Mouse (Mus musculus) forebrain, embryonic 13.5 days (tissue): ENCODE data around the gene Syde1. TPM values are rescaled to one million over a fixed set of nuclear protein-coding genes. Genes with fewer than 3 reads are reported as not detected.
A peak's percentile ranks its signal among the peaks of the same experiment; 100 is the strongest.

Experiments
- ATAC-seq: fragments of 200-750 bp; cut with Nextera tagmentation; 2 replicates; pipeline ENCODE4 v1.8.0; 2017
- H3K27ac ChIP-seq: fragments of 300-500 bp; sonication (generic); 2 replicates; pipeline ENCODE4 v1.5.1; 2015; ENCODE audit warnings: inconsistent platforms, mild to moderate bottlenecking, moderate library complexity
- H3K27me3 ChIP-seq: fragments of 300-500 bp; sonication (generic); 2 replicates; pipeline ENCODE4 v1.6.1; 2015; ENCODE audit warnings: mild to moderate bottlenecking, inconsistent platforms
- H3K36me3 ChIP-seq: fragments of 300-500 bp; sonication (generic); 2 replicates; pipeline ENCODE4 v1.6.1; 2015; ENCODE audit warnings: mild to moderate bottlenecking, inconsistent platforms; ENCODE audit not compliant: poor library complexity, severe bottlenecking
- H3K4me1 ChIP-seq: fragments of 300-500 bp; sonication (generic); 2 replicates; pipeline ENCODE4 v1.6.1; 2015; ENCODE audit warnings: inconsistent platforms
- H3K4me2 ChIP-seq: fragments of 300-500 bp; sonication (generic); 2 replicates; pipeline ENCODE4 v1.6.1; 2015; ENCODE audit warnings: inconsistent platforms, mild to moderate bottlenecking, moderate library complexity
- H3K4me3 ChIP-seq: fragments of 300-500 bp; sonication (generic); 2 replicates; pipeline ENCODE4 v1.5.1; 2015; ENCODE audit warnings: mild to moderate bottlenecking, inconsistent platforms
- H3K9ac ChIP-seq: fragments of 300-500 bp; sonication (generic); 2 replicates; pipeline ENCODE4 v1.6.1; 2015; ENCODE audit warnings: mild to moderate bottlenecking, inconsistent platforms
- H3K9me3 ChIP-seq: fragments of 300-500 bp; sonication (generic); replicated peaks from 2 replicates; pipeline ENCODE4 v1.6.1; 2016; ENCODE audit warnings: inconsistent platforms
- WGBS: fragments of 180-500 bp; shearing (Covaris S2); methylation state at CpG from one replicate; pipeline ENCODE4 v1.1.7; 2015; 5-methylcytosine and 5-hydroxymethylcytosine counted together
- polyA plus RNA-seq: library from polyadenylated mRNA; unstranded; fragments of >200 nt; fragmentation: Nextera tagmentation; extraction: Ambion mirVana; gene quantifications from 2 replicates; pipeline ENCODE4 v1.2.1, GENCODE M21; 2015

Gene Syde1
- polyA plus RNA-seq, 1 experiment from 2014 or later = 4.6 TPM

GRCm38 (mm10) chr10:78590744-78591143 is 1.0 kb downstream of the Syde1 start:
- Histone ChIP-seq H3K36me3 (peaks cover 32% of the 10 kb centered on the region), H3K4me2 (peak overlapping the region; percentile 79), H3K4me3 (peak overlapping the region; percentile 54), H3K9me3 (no peaks in the 10 kb centered on the region), H3K4me1 (peaks cover 12% of the 10 kb centered on the region), H3K27ac (no peak overlapping the region), H3K9ac (peak overlapping the region; percentile 73; the same call in 1 of the 2 replicates), H3K27me3 (no peaks in the 10 kb centered on the region)
- WGBS = 43% methylated on average over 9 of the region's 9 CpGs
- ATAC-seq = no peak

DNA sequence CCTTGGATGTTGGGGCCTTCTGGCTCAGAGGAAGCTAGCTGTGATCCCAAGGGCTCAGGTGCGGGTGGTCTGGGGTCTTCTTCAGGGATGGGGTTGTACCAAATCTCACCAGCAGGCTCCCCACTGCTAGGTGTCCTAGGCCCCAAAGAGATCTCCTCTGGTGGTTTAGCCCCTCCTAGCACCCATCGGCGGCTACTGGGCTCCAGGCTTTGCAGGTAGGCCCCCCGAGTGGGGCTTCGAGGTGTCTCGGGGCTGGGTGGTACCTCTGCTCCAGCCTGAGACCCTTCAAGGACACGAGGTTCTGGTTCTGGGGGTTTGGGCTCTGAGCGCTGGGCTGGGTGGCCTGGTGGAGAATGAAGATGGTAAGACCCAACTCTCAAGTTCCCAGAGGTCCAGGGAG is 1.9 kb downstream of the Syde1 start:
- Histone ChIP-seq H3K27ac (no peak overlapping the region), H3K9ac (no peak overlapping the region), H3K9me3 (no peaks in the 10 kb centered on the region), H3K27me3 (no peaks in the 10 kb centered on the region), H3K4me1 (peaks cover 12% of the 10 kb centered on the region), H3K4me3 (no peak overlapping the region; the same call in 1 of the 2 replicates), H3K36me3 (peaks cover 41% of the 10 kb centered on the region), H3K4me2 (no peak overlapping the region)
- 93% methylated on average over 8 of the region's 8 CpGs for WGBS
- no peak for ATAC-seq

DNA sequence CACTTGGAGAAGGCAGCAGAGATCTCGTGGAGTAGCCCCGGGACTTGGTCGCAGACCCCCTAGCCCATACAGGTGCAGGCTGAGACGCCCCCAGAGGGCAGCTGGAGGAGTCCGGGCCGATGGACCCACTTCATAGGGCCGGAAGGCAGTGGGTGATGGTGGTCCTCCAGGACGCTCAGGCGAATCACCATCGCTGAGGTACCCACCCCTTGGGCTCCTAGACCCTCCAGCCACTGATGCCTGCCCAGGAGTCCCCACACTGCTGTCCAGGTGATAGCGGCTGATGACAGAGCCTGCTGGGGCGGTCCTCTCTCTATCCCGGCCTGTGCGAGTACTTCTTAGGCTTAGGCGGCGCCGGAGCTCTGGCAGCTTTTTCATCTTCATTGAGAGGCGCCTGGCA is 2.5 kb downstream of the Syde1 start:
- H3K4me3 ChIP-seq = no peak overlapping the region
- peaks cover 12% of the 10 kb centered on the region for H3K4me1 ChIP-seq
- H3K27ac ChIP-seq = no peak overlapping the region
- no peak overlapping the region for H3K4me2 ChIP-seq
- no peaks in the 10 kb centered on the region for H3K27me3 ChIP-seq
- WGBS = 96% methylated on average over 18 of the region's 18 CpGs
- ATAC-seq = no peak
- H3K9ac ChIP-seq = no peak overlapping the region
- H3K9me3 ChIP-seq = no peaks in the 10 kb centered on the region
- peaks cover 47% of the 10 kb centered on the region for H3K36me3 ChIP-seq

DNA sequence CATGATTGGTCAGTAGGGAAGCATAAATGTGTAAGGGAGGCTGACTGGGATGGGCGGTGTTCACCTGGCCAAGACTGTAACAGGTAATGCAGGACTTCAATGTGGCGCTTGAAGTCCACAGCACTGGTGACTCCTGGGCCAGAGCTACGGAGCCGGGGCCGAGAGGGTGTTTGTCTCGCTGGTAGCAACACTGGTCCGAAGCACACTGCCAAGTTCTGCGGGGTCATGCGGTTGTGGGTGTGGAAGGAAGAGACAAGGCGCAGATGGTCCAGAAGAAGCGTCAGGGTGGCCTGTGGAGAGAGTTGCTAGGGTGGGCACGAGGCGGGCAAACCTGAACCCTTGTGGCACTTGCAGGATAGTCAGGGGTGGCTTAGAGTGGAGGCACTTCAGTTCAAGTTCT is 5.7 kb downstream of the Syde1 start:
- no peak overlapping the region for H3K9ac ChIP-seq
- H3K27me3 ChIP-seq = no peaks in the 10 kb centered on the region
- H3K4me1 ChIP-seq = peaks cover 2% of the 10 kb centered on the region

GRCm38 (mm10) chr10:78585606-78586005 is 6.2 kb downstream of the Syde1 start:
- peaks cover 72% of the 10 kb centered on the region for H3K36me3 ChIP-seq
- no peak overlapping the region for H3K9ac ChIP-seq
- no peaks in the 10 kb centered on the region for H3K4me1 ChIP-seq
- H3K9me3 ChIP-seq = no peaks in the 10 kb centered on the region
- ATAC-seq = no peak
- H3K27me3 ChIP-seq = no peaks in the 10 kb centered on the region
- WGBS = 91% methylated on average over 22 of the region's 22 CpGs
- H3K4me2 ChIP-seq = no peak overlapping the region
- no peak overlapping the region for H3K4me3 ChIP-seq
- no peak overlapping the region for H3K27ac ChIP-seq

More for the DNA sequence above, 5.7 kb downstream of the Syde1 start:
- Histone ChIP-seq H3K9me3 (no peaks in the 10 kb centered on the region), H3K27ac (no peak overlapping the region), H3K4me2 (no peak overlapping the region), H3K4me3 (no peak overlapping the region), H3K36me3 (peaks cover 70% of the 10 kb centered on the region)
- ATAC-seq = no peak
- 98% methylated on average over 13 of the region's 13 CpGs for WGBS

DNA sequence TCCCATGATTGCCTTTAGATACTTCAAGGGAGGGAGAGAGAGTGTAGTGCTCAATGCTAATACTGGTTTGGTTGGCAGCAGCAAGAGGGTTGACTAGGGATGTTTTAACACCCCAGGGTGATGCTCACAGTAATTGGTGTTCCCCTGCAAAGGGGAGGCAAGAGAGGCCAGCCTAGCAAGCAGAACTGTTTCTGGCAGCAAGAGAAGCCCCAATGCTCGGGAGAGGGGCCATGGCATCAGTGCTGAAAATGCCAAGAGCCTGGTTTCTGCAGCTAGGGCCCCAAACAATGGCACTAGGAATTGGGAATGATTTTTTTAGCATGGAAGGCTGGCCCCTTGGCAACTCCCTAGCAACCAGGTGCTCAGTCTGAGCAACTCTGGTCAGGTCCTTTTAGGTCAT is 6.8 kb downstream of the Syde1 start:
- Histone ChIP-seq H3K4me2 (no peak overlapping the region), H3K4me3 (no peak overlapping the region), H3K36me3 (peaks cover 77% of the 10 kb centered on the region), H3K27me3 (no peaks in the 10 kb centered on the region), H3K9me3 (no peaks in the 10 kb centered on the region), H3K9ac (no peak overlapping the region), H3K27ac (no peak overlapping the region), H3K4me1 (no peaks in the 10 kb centered on the region)
- no peak for ATAC-seq
- WGBS = 58% methylated on average over 1 of the region's 1 CpGs

- H3K36me3 ChIP-seq = peaks cover 80% of the 10 kb centered on the region
- H3K27me3 ChIP-seq = no peaks in the 10 kb centered on the region
- no peaks in the 10 kb centered on the region for H3K9me3 ChIP-seq
- 81% methylated on average over 3 of the region's 3 CpGs for WGBS
- no peak overlapping the region for H3K4me2 ChIP-seq
- no peak overlapping the region for H3K4me3 ChIP-seq
- no peak overlapping the region for H3K9ac ChIP-seq
- H3K4me1 ChIP-seq = no peaks in the 10 kb centered on the region
- no peak overlapping the region for H3K27ac ChIP-seq
- no peak for ATAC-seq
Observed at GRCm38 (mm10) chr10:78583939-78584338, 7.8 kb downstream of the Syde1 start.

DNA sequence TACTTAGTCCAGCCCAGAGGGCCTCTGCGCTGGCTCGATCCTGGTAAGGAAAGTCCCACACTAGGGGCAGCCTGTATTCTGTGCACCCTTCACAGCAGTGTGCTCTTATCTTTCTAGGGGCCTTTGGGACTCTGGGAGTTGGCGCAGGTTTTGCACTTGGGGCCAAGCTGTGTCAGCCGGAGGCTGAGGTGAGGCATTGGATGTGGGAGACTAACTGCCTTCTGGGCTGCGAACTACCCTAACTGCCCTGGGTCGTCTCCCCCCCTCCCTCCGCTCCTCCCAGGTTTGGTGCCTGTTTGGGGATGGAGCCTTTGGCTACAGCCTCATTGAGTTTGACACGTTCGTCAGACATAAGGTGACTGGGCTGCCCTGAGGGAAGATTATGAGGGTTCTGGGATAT is 8.4 kb downstream of the Syde1 start:
- H3K36me3 ChIP-seq = peaks cover 79% of the 10 kb centered on the region
- 74% methylated on average over 9 of the region's 9 CpGs for WGBS
- ATAC-seq = no peak

DNA sequence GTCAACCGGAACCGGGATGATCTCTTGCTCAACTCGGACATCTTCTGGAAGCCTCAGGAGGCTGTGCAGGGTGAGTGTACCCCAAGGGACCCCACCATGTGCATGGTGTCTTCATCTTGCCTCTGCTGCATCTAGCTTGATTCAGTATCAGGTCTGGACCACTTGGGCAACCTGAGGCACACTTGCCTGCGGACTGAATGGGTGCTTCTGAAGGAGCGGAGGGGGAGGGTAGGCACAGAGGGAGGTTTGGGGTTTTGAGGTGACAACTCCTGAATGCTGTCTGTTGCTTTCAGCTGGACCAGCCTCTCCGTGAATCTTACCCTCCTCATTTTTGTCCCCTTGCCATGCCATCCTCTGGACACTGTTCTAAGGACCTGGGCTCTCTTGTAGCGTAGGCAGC is 10.6 kb downstream of the Syde1 start:
- Histone ChIP-seq H3K36me3 (peaks cover 70% of the 10 kb centered on the region), H3K9ac (no peak overlapping the region), H3K27ac (no peak overlapping the region), H3K4me3 (no peak overlapping the region), H3K27me3 (no peaks in the 10 kb centered on the region), H3K4me2 (no peak overlapping the region), H3K4me1 (peaks cover under 1% of the 10 kb centered on the region; the same call in 1 of the 2 replicates), H3K9me3 (no peaks in the 10 kb centered on the region)
- no peak for ATAC-seq
- 93% methylated on average over 7 of the region's 7 CpGs for WGBS

More for the DNA sequence above, 8.4 kb downstream of the Syde1 start:
- H3K9me3 ChIP-seq = no peaks in the 10 kb centered on the region
- no peak overlapping the region for H3K9ac ChIP-seq
- no peak overlapping the region for H3K4me2 ChIP-seq
- no peaks in the 10 kb centered on the region for H3K4me1 ChIP-seq
- H3K27me3 ChIP-seq = no peaks in the 10 kb centered on the region
- H3K4me3 ChIP-seq = no peak overlapping the region
- H3K27ac ChIP-seq = no peak overlapping the region

DNA sequence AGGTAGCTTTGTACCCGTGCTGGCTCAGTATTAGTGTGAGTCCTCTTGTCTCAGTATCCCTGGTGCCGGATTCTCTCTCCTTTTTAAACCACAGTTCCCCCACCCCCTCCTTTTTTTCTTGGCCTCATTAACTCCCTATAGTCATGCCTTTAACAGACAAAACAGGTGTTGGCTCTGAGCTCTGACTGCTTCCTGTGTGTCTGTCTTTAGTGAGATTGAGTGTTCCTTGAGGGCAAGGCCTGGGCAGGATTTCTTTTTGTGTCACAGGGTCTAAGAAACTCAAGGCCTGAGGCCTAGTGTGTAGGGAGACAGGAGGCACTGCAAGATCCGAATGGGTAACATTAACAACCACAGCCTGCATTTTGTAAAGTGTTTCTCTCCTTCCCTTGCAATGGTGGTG is 13.6 kb downstream of the Syde1 start:
- Histone ChIP-seq H3K4me3 (no peak overlapping the region), H3K27me3 (no peaks in the 10 kb centered on the region), H3K36me3 (peaks cover 41% of the 10 kb centered on the region), H3K27ac (no peak overlapping the region), H3K9ac (no peak overlapping the region), H3K4me2 (no peak overlapping the region), H3K4me1 (peaks cover 12% of the 10 kb centered on the region; the same call in 1 of the 2 replicates), H3K9me3 (no peaks in the 10 kb centered on the region)
- no peak for ATAC-seq
- WGBS = 71% methylated on average over 3 of the region's 3 CpGs

DNA sequence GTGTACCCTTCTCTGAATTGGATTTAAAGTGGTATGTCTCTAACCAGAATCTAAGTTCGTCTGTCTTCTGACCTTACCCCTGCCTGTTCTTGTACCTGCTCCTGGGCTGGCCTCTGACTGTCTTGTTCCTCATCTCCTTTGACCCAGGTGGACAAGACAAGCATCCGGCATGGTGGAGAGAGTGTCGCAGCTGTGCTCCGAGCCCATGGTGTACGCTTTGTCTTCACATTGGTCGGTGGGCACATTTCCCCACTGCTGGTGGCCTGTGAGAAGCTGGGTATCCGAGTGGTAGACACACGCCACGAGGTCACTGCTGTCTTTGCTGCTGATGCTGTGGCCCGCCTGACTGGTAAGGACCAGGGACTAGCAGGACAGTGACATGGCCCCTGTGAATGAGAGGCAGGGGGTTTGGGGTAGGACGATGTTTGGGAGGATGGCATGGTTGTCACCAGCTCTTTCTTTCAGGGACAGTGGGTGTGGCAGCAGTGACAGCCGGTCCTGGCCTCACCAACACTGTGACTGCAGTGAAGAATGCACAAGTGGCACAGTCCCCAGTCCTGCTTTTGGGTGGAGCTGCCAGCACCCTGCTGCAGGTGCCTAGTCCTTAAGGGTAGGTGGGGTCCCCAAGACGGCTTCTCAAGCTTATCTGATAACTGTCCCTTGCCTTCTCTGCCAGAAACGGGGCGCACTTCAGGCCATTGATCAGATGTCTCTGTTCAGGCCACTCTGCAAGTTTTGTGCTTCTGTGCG is 15.2 kb downstream of the Syde1 start:
- no peaks in the 10 kb centered on the region for H3K9me3 ChIP-seq
- no peaks in the 10 kb centered on the region for H3K27me3 ChIP-seq
- H3K4me1 ChIP-seq = peaks cover 12% of the 10 kb centered on the region; the same call in 1 of the 2 replicates
- no peak overlapping the region for H3K4me3 ChIP-seq
- peaks cover 34% of the 10 kb centered on the region for H3K36me3 ChIP-seq
- no peak overlapping the region for H3K4me2 ChIP-seq
- no peak overlapping the region for H3K9ac ChIP-seq
- ATAC-seq = no peak
- H3K27ac ChIP-seq = no peak overlapping the region
- 95% methylated on average over 16 of the region's 16 CpGs for WGBS

DNA sequence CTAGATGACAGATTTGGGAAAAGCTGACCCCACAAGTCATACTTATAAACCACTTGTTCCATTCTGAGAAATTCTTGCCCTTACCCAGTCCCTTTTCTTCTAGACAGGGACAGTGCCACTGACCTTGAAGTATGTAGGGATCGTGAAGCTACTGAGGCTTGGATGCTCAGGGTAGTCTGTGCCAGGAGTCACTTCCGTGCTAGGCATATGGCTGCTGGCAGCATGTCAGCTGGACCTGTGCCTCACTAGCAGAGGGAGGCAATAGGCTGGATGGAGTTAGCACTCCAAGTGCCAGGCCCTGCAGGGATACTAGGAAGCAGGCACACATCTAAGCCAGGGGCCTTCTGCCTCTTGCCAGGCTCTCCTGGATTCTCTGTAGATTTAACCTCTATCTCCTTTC is 16.1 kb downstream of the Syde1 start:
- WGBS = 59% methylated on average over 2 of the region's 2 CpGs
- H3K4me1 ChIP-seq = peaks cover 12% of the 10 kb centered on the region; the same call in 1 of the 2 replicates
- H3K36me3 ChIP-seq = peaks cover 27% of the 10 kb centered on the region
- ATAC-seq = no peak; the same call in 1 of the 2 replicates
- H3K27me3 ChIP-seq = no peaks in the 10 kb centered on the region
- no peak overlapping the region; the same call in 1 of the 2 replicates for H3K4me3 ChIP-seq
- no peak overlapping the region for H3K27ac ChIP-seq
- no peak overlapping the region for H3K9ac ChIP-seq
- H3K4me2 ChIP-seq = peak overlapping the region; percentile 65; the same call in 1 of the 2 replicates
- no peaks in the 10 kb centered on the region for H3K9me3 ChIP-seq
